Mouse (Mus musculus) spleen, postnatal 14 days (tissue): ENCODE data around the gene Slc27a4.
"Not testable (repeated sequence)": the region's sequence is repeated elsewhere in the genome, so short reads cannot be mapped to it uniquely, and the experiment has no call there.

Source experiments
- DNase-seq, 2 experiments: peaks; one replicate each; pipeline ENCODE4 v3.0.0; 2021 to 2022; ENCODE audit warnings: low spot score in 2 of 2

Slc27a4 gene

DNA sequence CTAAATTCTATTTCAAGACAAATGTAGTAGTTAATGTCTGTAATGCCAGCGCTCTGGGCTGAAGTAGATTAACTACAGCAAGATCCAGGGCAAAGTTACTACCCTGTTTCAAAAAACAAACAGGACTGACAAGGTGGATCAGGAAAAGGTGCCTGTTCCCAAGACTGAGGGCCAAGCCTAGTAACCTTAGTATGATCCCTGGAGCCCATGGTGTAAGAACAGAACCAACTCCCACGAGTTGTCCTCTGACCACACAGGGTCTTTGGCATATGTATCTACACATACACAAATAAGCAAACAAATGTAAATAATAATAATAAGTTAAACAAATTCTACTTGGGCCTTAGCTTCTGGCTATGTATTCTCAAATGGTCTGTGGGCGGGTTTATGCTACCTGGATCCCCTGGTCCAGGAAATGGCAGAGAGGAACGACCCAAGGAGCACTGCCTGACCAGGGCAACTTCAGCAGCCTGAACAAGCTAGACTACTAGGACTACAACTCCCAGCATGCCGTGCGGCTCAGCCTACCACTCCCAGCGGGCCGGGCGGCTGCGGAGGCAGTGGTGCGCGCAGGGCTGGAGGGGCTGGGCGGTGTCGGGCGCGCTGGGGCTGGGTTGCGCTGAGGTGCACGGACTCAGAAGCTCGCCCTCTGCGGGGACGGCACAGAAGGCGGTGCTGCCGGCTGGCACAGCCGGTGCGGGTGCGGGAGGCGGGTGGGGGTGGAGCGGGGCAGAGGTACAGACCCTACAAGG is at the start of gene Slc27a4:
Gene Slc27a4, plus strand, starts transcription at position 560 of the 752 bp plus-strand sequence.
- peak; percentile 89 to 96 for DNase-seq

DNA sequence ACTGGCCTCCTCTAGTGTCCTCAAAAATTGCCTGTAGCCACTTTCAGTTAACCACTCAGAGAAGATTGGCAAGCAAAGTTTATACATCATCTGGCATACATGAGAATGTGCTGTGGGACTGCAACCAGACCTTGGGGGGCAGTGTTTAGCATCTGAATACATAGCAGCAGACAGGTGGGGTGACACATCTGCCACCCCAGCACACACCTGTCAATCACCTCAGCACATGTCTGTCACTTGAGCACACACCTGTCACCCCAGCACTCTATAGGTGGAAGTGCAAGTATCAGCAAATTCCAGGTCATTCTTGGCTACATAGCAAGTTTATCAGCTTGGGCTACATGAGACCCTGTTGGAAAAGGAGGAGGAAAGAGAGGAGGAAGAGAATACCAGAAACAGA is 46.7 kb upstream of the Slc27a4 start:
- no peak for DNase-seq

DNA sequence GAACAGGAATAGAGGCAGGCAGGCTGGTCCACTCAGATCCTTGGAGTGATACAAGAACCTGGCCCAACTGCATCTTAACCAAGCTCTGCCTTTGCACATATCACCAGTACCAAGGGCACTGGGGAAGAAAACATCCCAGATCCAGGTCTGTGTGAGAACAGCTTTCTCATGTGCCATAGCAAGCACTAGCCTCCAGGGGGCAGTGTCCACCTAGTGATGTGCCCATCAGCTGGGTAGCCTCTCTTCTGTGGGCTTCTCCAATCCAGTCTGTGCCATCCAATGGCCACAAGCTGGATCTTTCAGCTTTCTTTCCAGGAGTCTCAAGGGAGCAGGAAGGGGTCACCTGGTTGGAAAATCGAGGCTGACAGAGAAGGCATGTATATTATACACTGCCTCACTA is 37.6 kb upstream of the Slc27a4 start:
- DNase-seq, result peak; percentile 32 to 61

DNA sequence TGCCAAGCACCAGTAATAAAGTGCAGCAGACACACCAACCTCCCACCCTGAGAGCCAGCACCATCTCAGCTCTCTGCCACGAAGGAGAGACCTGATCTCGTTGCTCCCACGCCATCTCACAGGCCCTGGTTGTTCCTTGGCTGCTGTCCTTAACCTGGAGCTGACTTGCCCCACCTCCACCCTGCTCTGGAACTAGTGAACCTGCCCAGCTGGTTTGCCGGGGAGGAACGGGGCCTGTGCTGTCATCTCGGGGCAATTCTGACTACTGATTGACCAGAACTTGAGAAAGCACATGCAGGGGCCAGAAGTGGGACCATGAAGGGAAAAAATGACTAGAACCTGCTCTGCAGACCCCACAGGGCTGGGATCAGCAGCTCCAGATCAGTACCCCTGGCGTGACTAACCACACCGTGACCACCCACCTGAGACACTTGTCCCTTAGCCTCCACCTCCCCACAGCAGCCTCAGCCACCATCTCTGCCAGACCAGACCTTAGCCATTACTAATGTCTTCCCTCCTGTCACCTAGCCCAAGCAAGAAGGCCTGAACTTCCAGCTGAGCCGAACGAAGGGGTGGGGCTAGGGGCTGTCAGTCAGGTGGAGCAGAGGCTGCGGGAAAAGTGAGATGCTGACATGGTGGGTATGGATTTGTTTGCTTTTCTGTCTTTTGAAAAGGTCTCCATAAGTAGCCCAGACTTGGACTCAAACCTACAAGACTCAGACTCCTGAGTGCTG is 34.3 kb upstream of the Slc27a4 start:
- no peak for DNase-seq

DNA sequence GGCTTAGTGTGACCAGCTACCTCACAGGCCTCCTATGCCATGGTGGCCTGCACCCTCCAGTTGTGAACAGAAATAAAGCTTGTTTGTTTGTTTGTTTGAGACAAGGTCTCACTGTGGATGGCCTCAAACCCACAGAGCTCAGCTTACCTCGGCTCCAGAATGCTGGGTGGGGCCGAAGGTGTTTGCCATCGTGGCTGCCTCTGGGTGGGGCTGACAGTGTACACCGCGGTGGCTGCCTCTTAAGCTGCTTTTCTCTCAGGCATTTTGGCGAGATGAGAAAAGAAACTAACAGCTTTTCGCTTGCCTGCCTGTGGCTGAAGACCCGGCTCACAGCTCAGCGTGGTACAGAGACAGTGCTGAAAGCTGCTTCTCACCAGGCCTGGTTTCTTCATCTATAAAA is 33.5 kb upstream of the Slc27a4 start:
- DNase-seq, result no peak

DNA sequence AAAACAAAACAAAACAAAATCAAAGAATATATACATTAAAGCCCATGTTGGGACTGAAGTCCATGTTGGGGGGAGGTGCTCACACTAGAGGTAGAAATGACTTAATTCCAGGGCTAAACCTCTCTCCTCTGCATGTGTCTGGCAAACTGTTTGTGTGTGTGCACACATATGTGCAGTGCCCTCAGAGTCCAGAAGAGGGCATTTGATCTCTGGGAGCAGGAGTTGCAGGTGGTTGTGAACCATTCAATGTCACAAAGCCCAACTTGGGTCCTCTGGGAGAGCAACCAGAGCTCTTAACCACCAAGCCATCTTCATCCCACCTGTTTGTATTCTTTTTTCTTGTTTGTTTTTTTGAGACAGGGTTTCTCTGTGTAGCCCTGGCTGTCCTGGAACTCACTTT is 32.3 kb upstream of the Slc27a4 start:
- DNase-seq, result no peak

DNA sequence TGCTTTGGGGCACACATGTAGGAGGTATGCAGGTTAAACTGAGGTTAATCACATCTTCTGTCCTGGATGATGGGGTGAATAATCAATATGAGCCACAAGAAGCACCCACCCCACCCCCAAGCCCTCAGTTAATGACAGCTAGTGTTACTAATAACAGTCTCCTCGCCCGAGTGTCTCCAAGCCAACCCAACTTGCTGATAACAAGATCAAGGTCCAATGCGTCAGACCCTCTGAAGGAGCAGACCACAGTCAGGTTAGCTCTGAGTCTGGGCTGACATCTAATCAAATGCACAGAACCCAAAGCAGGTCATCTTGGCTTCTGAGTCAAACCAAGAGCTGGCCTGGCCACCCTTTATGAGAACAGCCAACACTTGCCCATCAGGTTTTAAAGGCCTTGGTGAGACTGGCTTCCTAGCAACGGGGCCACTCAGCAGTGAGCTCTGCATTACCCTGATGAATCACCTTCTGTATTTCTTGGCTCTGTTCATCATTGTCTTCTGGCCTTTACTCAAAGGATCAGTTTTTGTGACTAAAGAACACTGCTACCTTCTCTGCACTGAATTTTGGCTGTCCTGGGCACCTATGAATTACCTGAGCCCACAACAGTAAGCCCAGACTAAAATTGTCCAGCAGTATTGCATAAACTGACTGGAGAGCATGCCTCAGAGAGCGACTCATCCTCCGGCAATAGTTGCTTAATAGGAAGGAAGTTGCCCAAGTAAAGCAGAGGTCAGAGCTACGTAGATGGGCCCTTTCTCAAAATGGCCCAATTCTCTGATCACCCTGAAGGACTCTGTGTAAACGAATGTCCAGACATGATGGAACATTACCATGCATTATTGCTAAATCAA is 30.6 kb upstream of the Slc27a4 start:
- DNase-seq, result no peak

DNA sequence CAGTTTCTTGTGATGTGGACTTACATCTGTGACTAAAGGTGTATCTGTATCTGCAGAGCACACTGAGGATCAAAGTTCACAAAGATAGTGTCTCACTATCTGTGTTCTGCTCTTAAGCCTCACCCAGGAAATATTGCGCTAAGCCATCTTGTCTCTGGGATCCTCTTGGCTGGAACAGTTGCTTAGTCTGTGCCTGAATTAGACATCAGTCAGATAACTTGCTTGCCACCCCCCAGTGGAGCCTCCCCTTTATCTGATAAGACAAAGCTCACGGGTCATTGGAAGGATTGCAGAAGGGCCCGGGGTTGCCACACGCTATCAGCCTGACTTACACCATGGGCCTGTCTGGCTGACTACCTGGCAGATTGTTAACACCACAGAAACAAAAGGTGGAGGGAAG is 29.1 kb upstream of the Slc27a4 start:
- no peak for DNase-seq

DNA sequence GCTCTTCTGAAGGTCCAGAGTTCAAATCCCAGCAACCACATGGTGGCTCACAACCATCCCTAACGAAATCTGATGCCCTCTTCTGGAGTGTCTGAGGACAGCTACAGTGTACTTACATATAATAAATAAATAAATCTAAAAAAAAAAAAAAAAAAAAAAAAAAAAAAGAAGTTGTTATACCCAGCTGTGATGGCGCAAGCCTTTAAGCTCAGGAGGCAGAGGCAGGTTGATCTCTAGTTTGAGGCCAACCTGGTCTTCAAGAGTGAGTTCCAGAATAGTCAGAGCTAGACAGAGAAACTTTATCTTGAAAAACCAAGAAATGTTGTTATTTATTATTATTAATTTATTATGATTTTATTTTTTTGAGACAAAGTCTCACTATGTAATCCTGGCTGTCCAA is 21.2 kb upstream of the Slc27a4 start:
- DNase-seq, result not testable (repeated sequence)

DNA sequence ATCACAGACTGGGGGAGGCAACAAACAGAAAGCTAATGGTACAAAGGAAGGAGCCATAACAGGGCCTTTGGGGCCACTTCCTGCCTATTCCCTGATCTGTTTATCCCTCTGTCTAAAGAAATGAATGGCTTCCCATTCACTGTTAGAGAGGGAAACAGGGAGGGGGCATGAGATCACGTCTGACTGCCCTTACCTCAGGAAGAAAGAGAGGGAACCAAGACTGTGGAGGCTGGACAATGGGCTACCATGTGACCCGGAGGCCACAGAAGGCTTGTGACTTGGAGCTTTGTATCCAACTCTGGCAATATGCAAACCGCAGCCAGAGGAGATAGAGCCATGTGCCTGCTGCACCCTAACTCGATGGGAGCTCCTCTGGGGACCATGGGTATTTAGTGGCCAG is 18.1 kb upstream of the Slc27a4 start:
- DNase-seq, result no peak

DNA sequence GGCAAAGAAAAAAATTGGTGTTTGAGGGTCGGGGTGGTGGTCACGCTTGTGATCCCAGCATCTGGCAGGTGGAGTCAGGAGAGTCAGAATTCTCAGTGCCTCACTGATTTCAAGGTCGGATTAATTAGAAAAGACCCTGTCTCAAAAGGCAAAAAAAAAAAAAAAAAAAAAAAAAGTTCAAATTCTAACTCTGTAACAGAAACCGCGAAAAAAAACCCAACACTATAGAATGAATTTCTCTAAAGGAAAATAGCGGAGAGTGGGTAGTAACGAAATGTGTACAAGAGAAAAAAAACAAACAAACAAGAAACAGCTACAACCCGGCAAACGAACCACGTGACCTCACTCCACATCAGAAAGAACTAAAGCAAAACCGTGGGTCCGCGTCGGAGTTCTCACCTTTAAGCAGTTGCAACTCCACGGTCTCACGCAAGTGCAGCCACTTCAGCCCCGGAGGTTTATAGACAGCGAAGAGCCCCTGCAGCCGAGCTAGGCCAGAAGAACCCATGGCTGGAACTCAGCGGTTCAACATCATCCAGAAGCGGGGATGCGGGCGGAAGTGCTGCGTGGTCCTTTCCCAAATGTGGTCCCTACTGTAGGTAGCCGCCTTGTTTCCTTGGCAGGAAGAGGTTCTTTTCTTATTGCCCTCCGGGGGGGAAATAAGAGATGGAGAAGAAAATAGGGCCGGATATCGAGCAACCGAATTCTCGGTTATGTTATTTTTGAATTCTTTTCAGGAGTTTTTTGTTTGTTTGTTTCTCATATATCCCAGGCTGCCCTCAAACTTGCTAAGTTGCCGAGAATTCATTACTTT is 15.1 kb upstream of the Slc27a4 start, which contains the start of gene Coq4:
Gene Coq4, plus strand, starts transcription at position 390 of the 814 bp plus-strand sequence.
- DNase-seq, result peak; percentile 69 to 84

DNA sequence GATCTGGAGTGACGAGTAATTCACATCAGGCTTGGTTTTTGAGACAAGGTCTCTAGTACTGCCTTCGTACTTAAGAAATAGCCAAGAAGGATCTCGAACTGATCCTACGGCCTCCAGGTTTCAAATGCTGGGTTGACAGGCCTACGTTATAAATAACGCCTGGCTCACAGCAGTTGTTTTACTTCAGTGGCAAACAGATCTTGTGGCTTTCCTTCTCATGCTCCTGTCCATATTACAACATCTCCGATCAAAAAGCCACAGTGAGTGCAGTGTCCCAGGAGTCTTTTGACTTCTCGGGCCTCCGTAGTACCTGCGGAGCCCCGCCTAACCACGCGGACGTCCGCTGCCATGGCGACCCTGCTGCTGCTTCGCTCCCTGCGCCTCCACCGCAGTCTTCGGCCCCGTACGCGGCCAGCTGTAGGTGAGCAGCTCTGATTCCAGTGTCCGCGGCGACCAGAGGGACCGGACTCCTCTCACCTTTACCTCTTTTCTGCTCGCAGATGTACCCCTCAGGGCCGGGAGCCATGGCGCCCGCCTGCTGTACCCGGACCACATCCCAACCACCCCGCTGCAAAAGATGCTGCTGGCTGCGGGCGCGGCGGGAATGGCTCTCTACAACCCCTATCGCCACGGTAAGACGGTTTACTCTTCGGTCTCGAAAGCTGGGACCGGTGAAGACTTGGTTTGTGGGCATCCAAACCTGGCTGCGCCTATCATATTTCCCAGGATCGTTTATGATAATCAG is 14.3 kb upstream of the Slc27a4 start, which contains the start of gene Trub2:
Gene Trub2, minus strand, starts transcription at position 566 of the 745 bp plus-strand sequence.
- DNase-seq, result peak; percentile 70 to 80

DNA sequence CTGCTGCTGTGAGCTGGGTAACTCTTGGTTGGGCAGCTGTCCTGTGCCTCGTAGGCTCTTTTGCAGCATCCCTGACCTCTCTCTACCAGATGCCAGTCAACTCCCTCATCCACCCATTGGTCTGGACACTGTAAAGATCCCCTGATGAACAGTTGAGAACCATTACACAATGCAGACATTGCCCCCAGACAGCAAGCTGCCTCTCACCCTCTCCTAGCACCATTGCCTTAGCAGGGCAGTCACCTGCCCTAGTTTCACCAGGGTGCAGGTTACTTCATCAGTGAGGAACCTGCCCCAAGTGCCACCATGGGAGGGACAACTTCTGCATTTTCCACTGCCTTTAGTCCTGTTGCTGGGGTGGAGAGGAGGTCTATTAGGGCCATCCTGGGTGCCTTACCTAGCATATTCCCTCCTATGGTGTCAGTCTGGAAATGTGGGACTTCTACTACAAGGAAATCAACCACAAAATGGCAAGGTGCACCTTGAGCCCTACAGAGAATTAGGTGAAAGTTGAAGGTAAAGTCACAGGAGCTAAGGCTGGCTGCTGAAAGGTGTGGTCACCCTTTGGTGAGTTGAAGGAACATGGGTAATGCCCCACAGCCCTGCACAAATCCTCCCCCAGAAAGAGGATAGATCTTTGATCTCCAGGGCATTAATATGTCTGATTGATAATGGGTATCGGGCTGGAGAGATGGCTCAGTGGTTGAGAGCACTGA is 9.5 kb upstream of the Slc27a4 start:
- DNase-seq, result no peak

DNA sequence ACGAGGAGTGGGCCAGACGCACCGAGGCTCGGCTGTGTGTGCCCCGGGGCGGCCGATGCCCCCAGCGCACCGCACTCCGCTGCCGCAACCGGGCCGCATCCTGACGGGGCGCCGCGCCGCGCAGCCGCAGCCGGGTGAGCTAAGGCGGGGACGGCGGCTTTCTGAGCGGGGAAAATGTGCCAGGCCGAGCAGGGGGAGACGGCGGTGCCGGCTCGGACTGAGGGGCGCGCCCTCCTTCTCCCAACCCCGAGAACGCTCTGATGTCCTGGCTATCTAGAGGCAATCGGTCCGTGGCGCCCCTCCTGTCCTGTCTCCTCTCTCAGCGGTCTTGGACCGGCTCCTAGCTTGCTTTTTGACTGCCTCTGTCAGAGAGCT is 380 bp downstream of the Slc27a4 start:
- no peak for DNase-seq

DNA sequence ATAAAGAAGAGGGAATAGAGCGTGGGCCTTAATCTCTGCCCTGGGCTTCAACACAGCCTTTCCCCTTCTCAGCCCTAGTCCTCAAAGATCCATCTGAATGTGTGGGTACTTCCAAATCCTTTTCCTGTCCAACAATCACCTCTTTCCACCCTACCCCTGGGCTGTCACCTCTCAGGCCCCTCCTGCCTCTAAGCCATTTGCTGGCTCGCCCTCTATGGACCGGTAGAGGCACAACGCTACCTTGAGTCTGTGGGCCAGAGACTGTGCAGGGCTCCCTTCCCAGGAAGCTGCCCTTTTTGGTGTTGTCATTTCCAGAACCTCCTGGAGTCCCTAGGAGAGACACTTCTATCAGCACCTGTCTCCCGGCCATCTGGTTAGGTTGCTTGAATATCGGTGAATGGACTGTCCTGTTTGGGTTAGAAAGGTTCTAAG is 982 bp downstream of the Slc27a4 start:
- DNase-seq, result peak in 1 of 2 experiments; percentile 16

DNA sequence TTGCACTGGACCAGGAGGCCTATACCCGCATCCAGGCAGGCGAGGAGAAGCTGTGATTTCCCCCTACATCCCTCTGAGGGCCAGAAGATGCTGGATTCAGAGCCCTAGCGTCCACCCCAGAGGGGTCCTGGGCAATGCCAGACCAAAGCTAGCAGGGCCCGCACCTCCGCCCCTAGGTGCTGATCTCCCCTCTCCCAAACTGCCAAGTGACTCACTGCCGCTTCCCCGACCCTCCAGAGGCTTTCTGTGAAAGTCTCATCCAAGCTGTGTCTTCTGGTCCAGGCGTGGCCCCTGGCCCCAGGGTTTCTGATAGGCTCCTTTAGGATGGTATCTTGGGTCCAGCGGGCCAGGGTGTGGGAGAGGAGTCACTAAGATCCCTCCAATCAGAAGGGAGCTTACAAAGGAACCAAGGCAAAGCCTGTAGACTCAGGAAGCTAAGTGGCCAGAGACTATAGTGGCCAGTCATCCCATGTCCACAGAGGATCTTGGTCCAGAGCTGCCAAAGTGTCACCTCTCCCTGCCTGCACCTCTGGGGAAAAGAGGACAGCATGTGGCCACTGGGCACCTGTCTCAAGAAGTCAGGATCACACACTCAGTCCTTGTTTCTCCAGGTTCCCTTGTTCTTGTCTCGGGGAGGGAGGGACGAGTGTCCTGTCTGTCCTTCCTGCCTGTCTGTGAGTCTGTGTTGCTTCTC is 13.4 kb downstream of the Slc27a4 start:
- no peak for DNase-seq

DNA sequence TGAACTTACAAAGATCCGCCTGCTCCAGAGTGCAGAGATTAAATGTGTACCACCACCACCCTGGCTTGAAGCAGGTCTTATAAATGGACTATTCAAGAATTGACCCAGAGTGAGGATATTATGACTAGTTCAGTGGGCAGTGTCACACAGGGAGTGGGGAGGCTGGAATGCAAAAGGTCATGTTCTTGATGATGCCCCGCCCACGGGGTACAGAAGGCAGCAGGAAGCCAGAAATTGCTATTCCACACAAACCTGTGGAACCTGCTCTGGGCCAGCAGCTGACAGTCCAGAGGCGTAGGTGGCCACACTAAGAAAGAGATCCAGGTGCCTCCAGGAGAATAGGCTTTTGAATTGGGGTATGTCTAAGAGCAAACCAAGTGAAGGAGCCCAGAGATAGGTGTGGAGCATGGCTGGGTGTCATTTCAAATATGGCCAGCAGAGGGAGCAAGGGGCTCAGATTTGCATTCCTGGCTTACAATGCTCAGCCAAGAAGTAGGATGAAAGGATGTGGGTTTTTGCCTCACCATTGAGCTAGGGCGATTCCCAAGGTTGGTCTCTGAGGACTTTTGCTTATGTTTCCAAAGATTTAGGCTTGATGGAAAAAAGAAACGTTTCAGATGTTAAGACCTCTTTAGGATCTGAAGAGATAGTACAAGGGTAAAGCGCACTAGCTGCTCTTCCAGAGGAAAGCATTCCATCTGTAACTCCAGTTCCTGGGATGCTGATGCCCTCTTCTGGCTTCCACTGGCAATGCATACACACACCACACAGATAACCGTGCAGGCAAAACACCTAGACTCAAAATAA is 15.2 kb downstream of the Slc27a4 start:
- peak; percentile 62 to 76 for DNase-seq

DNA sequence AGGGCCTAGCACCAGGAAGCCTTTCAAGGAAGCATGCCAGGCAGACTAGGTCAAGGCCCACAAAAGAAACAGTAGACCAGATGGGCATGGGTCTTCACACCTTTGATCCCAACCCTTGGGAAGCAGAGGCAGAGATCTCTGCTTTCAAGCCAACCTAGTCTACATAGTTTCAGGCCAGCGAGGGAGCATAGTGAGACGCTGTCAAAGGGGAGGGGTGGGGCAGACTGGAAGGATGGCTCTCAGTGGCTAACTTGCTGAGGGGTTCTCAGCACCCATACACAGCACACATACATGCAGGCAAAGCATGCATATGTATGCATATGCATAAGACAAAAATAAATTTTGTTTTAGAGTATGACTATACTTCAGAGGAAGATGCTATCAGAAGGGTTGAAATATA is 16.9 kb downstream of the Slc27a4 start:
- DNase-seq, result no peak
